Mouse (Mus musculus) limb, embryonic 11.5 days (tissue): ENCODE data around the gene Hps4. TPM values are rescaled to one million over a fixed set of nuclear protein-coding genes. Genes with fewer than 3 reads are reported as not detected.
A peak's percentile ranks its signal among the peaks of the same experiment; 100 is the strongest.

Source experiments
- ATAC-seq: fragments of 200-750 bp; cut with Nextera tagmentation; 2 replicates; pipeline ENCODE4 v1.8.0; 2017; ENCODE audit warnings: low read depth; ENCODE audit not compliant: insufficient number of reproducible peaks, low FRiP score, low TSS enrichment
- DNase-seq: peaks from one replicate; pipeline ENCODE4 v3.0.0-alpha.2; 2015; ENCODE audit warnings: low spot score
- H3K27ac ChIP-seq: fragments of 300-500 bp; sonication (generic); replicated peaks from 2 replicates; pipeline ENCODE4 v1.5.1; 2014; ENCODE audit warnings: low read depth, mild to moderate bottlenecking, low read length
- H3K27me3 ChIP-seq: fragments of 300-500 bp; sonication (generic); 2 replicates; pipeline ENCODE4 v1.6.1; 2014; ENCODE audit warnings: mild to moderate bottlenecking, low read length, mixed read lengths; ENCODE audit not compliant: control insufficient read depth, insufficient read depth
- H3K36me3 ChIP-seq: fragments of 300-500 bp; sonication (generic); 2 replicates; pipeline ENCODE4 v1.6.1; 2014; ENCODE audit warnings: mild to moderate bottlenecking, low read length, moderate library complexity, mixed read lengths; ENCODE audit not compliant: control insufficient read depth, insufficient read depth
- H3K4me1 ChIP-seq: fragments of 300-500 bp; sonication (generic); 2 replicates; pipeline ENCODE4 v1.6.1; 2014; ENCODE audit warnings: low read length, mixed read lengths; ENCODE audit not compliant: control insufficient read depth, insufficient read depth
- H3K4me2 ChIP-seq: fragments of 300-500 bp; sonication (generic); 2 replicates; pipeline ENCODE4 v1.6.1; 2014; ENCODE audit warnings: low read depth, mild to moderate bottlenecking, moderate library complexity; ENCODE audit not compliant: severe bottlenecking
- H3K4me3 ChIP-seq: fragments of 300-500 bp; sonication (generic); 2 replicates; pipeline ENCODE4 v1.5.1; 2014; ENCODE audit warnings: low read depth, low read length
- H3K9ac ChIP-seq: fragments of 300-500 bp; sonication (generic); 2 replicates; pipeline ENCODE4 v1.6.1; 2014; ENCODE audit warnings: mild to moderate bottlenecking, low read length
- H3K9me3 ChIP-seq: fragments of 300-500 bp; sonication (generic); 2 replicates; pipeline ENCODE4 v1.6.1; 2016; ENCODE audit warnings: low read length; ENCODE audit not compliant: control insufficient read depth
- WGBS: fragments of 180-500 bp; shearing (Covaris S2); extraction: QIAGEN DNeasy Blood & Tissue Kit; methylation state at CpG from one replicate; pipeline ENCODE4 v1.1.7; 2014; 5-methylcytosine and 5-hydroxymethylcytosine counted together
- polyA plus RNA-seq: library from polyadenylated mRNA; unstranded; fragments of >200 nt; fragmentation: Nextera tagmentation; extraction: Ambion mirVana; gene quantifications from 2 replicates; pipeline ENCODE4 v1.2.1, GENCODE M21; 2014

Hps4 gene
- polyA plus RNA-seq = 36.6 and 38.4 TPM in 2 replicates

GRCm38 (mm10) chr5:112342463-112343204 lies at the start of gene Hps4, which contains the start of gene Srrd:
Gene Hps4 (plus strand): TSS chr5:112343083.
Gene Srrd (minus strand): TSS chr5:112343040.
- peak; percentile 55 for ATAC-seq

GRCm38 (mm10) chr5:112293800-112294199 lies 49.1 kb upstream of the Hps4 start:
- no peak overlapping the region for H3K4me3 ChIP-seq
- H3K36me3 ChIP-seq = no peaks in the 10 kb centered on the region
- ATAC-seq = no peak
- H3K9ac ChIP-seq = no peak overlapping the region
- no peaks in the 10 kb centered on the region for H3K27me3 ChIP-seq
- H3K4me2 ChIP-seq = no peak overlapping the region
- WGBS = 74% methylated on average over 2 of the region's 2 CpGs
- H3K4me1 ChIP-seq = no peaks in the 10 kb centered on the region
- no peak for DNase-seq
- H3K9me3 ChIP-seq = no peaks in the 10 kb centered on the region
- no peak overlapping the region for H3K27ac ChIP-seq

More at GRCm38 (mm10) chr5:112342463-112343204, at the start of gene Hps4, which contains the start of gene Srrd:
- peak; percentile 92 for DNase-seq
- WGBS = 2% methylated on average over 64 of the region's 64 CpGs
- H3K27ac ChIP-seq = no peak within 1 kb of the TSS
- peak within 1 kb of the TSS; percentile 77 for H3K4me2 ChIP-seq
- H3K4me1 ChIP-seq = peaks cover 7% of the 10 kb centered on the region; the same call in 1 of the 2 replicates
- peak within 1 kb of the TSS; percentile 78 for H3K9ac ChIP-seq
- peaks cover 5% of the 10 kb centered on the region for H3K36me3 ChIP-seq
- peak within 1 kb of the TSS; percentile 89 for H3K4me3 ChIP-seq
- H3K27me3 ChIP-seq = no peaks in the 10 kb centered on the region
- H3K9me3 ChIP-seq = no peaks in the 10 kb centered on the region

- Histone ChIP-seq H3K4me3 (no peak overlapping the region), H3K27ac (no peak overlapping the region), H3K9ac (no peak overlapping the region), H3K4me1 (no peaks in the 10 kb centered on the region), H3K36me3 (no peaks in the 10 kb centered on the region), H3K4me2 (no peak overlapping the region), H3K27me3 (no peaks in the 10 kb centered on the region), H3K9me3 (no peaks in the 10 kb centered on the region)
- ATAC-seq (no peak), DNase-seq (no peak)
- 58% methylated on average over 4 of the region's 4 CpGs for WGBS
Observed at GRCm38 (mm10) chr5:112294696-112295095, 48.2 kb upstream of the Hps4 start.

- Histone ChIP-seq H3K4me1 (no peaks in the 10 kb centered on the region), H3K4me3 (no peak overlapping the region), H3K27ac (no peak overlapping the region), H3K4me2 (no peak overlapping the region), H3K36me3 (no peaks in the 10 kb centered on the region), H3K27me3 (no peaks in the 10 kb centered on the region), H3K9ac (no peak overlapping the region), H3K9me3 (no peaks in the 10 kb centered on the region)
- WGBS = 46% methylated on average over 8 of the region's 8 CpGs
- DNase-seq (no peak), ATAC-seq (no peak)
Observed at GRCm38 (mm10) chr5:112295162-112295561, 47.7 kb upstream of the Hps4 start.

- Histone ChIP-seq H3K4me2 (no peak overlapping the region), H3K27ac (no peak overlapping the region), H3K36me3 (no peaks in the 10 kb centered on the region), H3K9me3 (no peaks in the 10 kb centered on the region), H3K4me3 (no peak overlapping the region), H3K27me3 (no peaks in the 10 kb centered on the region), H3K9ac (no peak overlapping the region), H3K4me1 (no peaks in the 10 kb centered on the region)
- WGBS = 63% methylated on average over 8 of the region's 8 CpGs
- no peak for DNase-seq
- ATAC-seq = no peak
Observed at GRCm38 (mm10) chr5:112295564-112295963, 47.3 kb upstream of the Hps4 start.

GRCm38 (mm10) chr5:112296404-112297181 lies 46.3 kb upstream of the Hps4 start:
- H3K4me1 ChIP-seq = no peaks in the 10 kb centered on the region
- no peak for ATAC-seq
- DNase-seq = no peak
- H3K4me2 ChIP-seq = no peak overlapping the region
- 75% methylated on average over 6 of the region's 6 CpGs for WGBS
- H3K9me3 ChIP-seq = no peaks in the 10 kb centered on the region
- H3K27me3 ChIP-seq = no peaks in the 10 kb centered on the region
- H3K9ac ChIP-seq = no peak overlapping the region
- H3K4me3 ChIP-seq = no peak overlapping the region
- no peaks in the 10 kb centered on the region for H3K36me3 ChIP-seq
- H3K27ac ChIP-seq = no peak overlapping the region

- no peak overlapping the region for H3K4me3 ChIP-seq
Observed at GRCm38 (mm10) chr5:112297257-112297656, 45.6 kb upstream of the Hps4 start.

GRCm38 (mm10) chr5:112298226-112298988 lies 44.5 kb upstream of the Hps4 start:
- ATAC-seq (no peak), DNase-seq (no peak)
- WGBS = 85% methylated on average over 12 of the region's 12 CpGs
- no peaks in the 10 kb centered on the region for H3K36me3 ChIP-seq
- no peak overlapping the region for H3K4me3 ChIP-seq
- H3K9ac ChIP-seq = no peak overlapping the region
- no peaks in the 10 kb centered on the region for H3K4me1 ChIP-seq
- no peaks in the 10 kb centered on the region for H3K9me3 ChIP-seq
- H3K4me2 ChIP-seq = no peak overlapping the region
- no peak overlapping the region for H3K27ac ChIP-seq
- H3K27me3 ChIP-seq = no peaks in the 10 kb centered on the region

More at GRCm38 (mm10) chr5:112297257-112297656, 45.6 kb upstream of the Hps4 start:
- DNase-seq (no peak), ATAC-seq (no peak)
- no peaks in the 10 kb centered on the region for H3K27me3 ChIP-seq
- no peaks in the 10 kb centered on the region for H3K4me1 ChIP-seq
- H3K4me2 ChIP-seq = no peak overlapping the region
- no peak overlapping the region for H3K9ac ChIP-seq
- no peaks in the 10 kb centered on the region for H3K36me3 ChIP-seq
- no peaks in the 10 kb centered on the region for H3K9me3 ChIP-seq
- no peak overlapping the region for H3K27ac ChIP-seq
- WGBS = 86% methylated on average over 2 of the region's 2 CpGs
